Mouse (Mus musculus): ENCODE data around the gene AC131692.1.

DNA sequence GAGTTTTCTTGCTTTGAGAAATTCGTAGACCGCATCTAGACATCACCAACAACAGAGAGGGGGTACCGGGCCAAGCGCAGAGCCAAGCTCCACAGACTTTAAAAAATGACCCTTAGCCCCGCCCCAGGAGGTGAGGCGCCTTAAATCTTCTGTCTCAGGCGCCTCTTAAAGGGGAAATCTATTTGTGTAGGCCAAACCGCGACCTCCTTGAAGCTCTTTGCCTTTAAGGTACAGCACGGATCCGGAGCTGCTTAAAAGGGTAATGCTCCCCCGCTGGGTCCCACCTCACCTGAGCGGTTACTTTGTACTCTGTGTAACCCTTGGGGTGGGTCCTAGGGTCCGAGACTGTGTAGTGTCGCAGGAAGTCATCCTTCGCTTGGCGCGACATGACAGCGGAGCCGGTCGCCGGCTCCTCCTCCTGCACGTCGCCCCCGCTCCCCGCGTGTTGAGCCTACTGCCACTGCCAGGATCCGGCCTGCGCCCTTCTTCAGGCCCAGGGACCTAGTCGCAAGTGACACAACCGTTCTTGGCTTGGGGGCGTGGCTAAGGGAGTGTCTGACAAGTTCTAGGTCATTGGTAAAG lies 33.6 kb downstream of the AC131692.1 start, which contains the start of gene Snx15:
- TF ChIP-seq CTCF (IDR thresholded peaks at IDR 0.05; ENCODE audit: extremely low read depth, insufficient read length, insufficient replicate concordance, low read depth, low read length) (no peak), POLR2A (IDR thresholded peaks at IDR 0.05; ENCODE audit: low read depth, low read length) (peak; percentile 32; the same call in 1 of the 2 replicates)
